Mouse (Mus musculus) E14TG2a.4 (cell line): ENCODE measurements around the gene Rplp1.

Source experiments
- CTCF ChIP-seq: conservative IDR thresholded peaks from 2 replicates; pipeline ENCODE4 v1.5.1; 2014; ENCODE audit warnings: low read length
- NANOG ChIP-seq: IDR thresholded peaks from 2 replicates; pipeline ENCODE4 v1.6.1; 2014; ENCODE audit warnings: borderline replicate concordance, low read length, mixed read lengths

GRCm38 (mm10) chr9:61898401-61898800 is 15.9 kb downstream of the Rplp1 start:
- TF ChIP-seq CTCF = peak; percentile 70
- no peak for TF ChIP-seq NANOG
